Mouse (Mus musculus): ENCODE results near the gene Xpot. TPM values are rescaled to one million over a fixed set of nuclear protein-coding genes. Genes with fewer than 3 reads are reported as not detected.

The Xpot gene
- total RNA-seq, 2 experiments from 2014 or later = 70.0 to 71.6 TPM

GRCm38 (mm10) chr10:121640150-121640930 lies 14.2 kb upstream of the Xpot start:
- no peak for DNase-seq (ENCODE audit: low spot score in 2 of 2)
- peak; percentile 78 for TF ChIP-seq CTCF (conservative IDR thresholded peaks at IDR 0.05)
- no peak overlapping the region for H3K4me3 ChIP-seq
- H3K27ac ChIP-seq = no peak overlapping the region

DNA sequence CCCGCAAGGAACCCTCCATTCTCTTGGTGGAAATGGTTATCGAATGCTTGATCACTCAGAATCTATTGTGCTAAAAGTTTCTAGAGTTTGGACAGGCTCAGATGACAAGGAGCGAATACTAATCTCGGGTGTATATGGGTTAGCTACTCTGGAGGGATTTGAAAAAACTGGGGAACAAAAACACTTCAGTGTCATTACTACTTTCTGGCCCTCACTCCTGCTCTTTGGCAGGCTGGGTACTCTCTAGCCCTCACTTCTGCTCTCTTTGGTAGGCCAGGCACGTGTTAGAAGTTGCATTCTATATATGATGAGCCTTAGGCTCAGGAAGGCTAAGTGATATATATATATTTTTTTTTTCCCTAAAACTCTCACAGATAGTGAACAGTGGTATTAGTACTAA lies 13.4 kb upstream of the Xpot start:
- H3K27ac ChIP-seq = no peak overlapping the region
- no peak overlapping the region for H3K4me3 ChIP-seq
- TF ChIP-seq CTCF (conservative IDR thresholded peaks at IDR 0.05) = no peak
- DNase-seq (ENCODE audit: low spot score in 2 of 2) = no peak

GRCm38 (mm10) chr10:121636276-121636675 lies 10.1 kb upstream of the Xpot start:
- Histone ChIP-seq H3K4me3 (no peak overlapping the region), H3K27ac (no peak overlapping the region)
- no peak for DNase-seq (ENCODE audit: low spot score in 2 of 2)
- no peak for TF ChIP-seq CTCF (conservative IDR thresholded peaks at IDR 0.05)

DNA sequence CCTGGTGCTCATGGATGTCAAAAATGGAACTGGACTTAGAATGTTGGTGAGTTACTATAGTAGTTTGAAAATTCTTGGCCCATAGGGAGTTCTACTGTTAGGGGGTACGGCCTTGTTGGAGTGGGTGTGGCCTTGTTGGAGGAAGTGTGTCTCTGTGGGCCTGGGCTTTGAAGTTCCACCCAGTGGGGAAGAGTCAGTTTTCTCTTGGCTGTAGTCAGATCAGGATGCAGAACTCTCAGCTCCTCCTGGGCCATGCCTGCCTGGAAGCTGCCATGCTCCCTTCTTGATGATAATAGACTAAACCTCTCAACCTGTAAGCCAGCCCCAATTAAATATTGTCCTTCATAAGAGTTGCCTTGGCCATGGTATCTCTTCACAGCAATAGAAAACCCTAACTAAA lies 8.0 kb upstream of the Xpot start:
- no peak for TF ChIP-seq CTCF (conservative IDR thresholded peaks at IDR 0.05)
- Histone ChIP-seq H3K27ac (no peak overlapping the region), H3K4me3 (no peak overlapping the region)
- DNase-seq (ENCODE audit: low spot score in 2 of 2) = no peak

DNA sequence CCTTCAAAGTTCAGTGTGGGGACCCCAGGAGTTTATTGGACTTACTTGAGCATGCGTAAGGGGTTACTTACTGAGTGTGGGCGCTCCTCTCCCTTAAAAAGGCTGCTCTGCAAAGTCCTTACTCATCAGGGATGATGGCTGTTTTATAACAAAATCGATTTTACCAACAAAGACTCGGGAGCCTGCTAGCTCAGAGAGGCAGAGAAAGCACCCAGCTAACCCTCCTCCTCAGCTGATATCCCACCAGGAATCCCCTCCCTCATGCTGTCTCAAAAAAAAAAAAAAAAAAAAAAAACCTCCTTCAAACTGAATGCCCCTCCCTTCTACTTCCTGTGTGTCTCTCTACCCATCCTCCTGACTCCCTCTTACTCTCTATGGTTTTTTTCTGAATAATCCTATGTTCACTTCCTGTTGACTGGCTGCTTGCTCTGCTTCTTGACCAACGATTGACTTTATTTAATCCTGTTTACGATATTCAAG lies 2.5 kb upstream of the Xpot start:
- DNase-seq (ENCODE audit: low spot score in 2 of 2) = no peak
- no peak overlapping the region for H3K27ac ChIP-seq
- TF ChIP-seq CTCF (conservative IDR thresholded peaks at IDR 0.05) = no peak
- H3K4me3 ChIP-seq = no peak overlapping the region

GRCm38 (mm10) chr10:121627216-121627852 lies 1.2 kb upstream of the Xpot start:
- TF ChIP-seq CTCF (conservative IDR thresholded peaks at IDR 0.05) = no peak
- no peak for DNase-seq (ENCODE audit: low spot score in 2 of 2)
- H3K4me3 ChIP-seq = no peak overlapping the region
- H3K27ac ChIP-seq = no peak overlapping the region

DNA sequence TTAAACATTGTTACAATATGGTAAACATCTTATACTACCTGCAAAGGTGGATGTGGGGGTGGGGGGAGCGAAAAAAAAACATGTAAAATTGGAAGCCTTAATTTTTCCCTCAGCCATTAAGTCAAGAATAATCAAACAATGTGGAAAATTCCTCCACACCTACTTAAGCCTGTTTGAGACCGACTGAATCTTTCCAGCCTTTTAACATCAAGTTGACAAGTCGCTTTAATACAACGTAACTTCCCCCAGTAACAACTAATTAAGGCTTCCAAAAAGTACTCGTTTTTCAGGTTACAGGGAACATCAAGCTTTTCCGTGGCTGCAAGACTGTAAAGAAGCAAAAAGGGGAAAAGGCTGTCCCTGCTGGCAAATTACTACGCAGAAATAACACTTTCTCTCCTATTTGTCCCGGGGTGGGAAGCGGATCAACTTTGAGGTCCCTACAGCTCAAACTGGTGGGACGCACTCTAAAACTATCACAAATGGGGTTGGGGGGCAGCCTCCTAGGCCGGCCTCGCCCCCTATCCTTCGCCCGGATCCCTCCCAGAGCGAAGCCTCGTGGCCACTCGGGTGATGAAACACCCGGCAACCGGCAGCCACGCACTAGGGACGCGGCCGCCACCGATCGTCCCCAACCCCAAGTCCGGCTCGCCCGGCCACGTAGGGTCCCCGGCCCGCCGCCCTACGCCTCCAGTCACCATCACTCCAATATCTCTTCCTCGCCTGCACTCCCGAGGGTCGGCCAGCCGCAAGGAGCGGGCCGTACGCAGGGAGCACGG lies 536 bp downstream of the Xpot start:
- Histone ChIP-seq H3K4me3 (peak overlapping the region; percentile 84), H3K27ac (peak overlapping the region; percentile 89)
- TF ChIP-seq CTCF (conservative IDR thresholded peaks at IDR 0.05) = no peak
- no peak for DNase-seq (ENCODE audit: low spot score in 2 of 2)

- peak overlapping the region; percentile 84 for H3K4me3 ChIP-seq
- DNase-seq (ENCODE audit: low spot score in 2 of 2) = no peak
- no peak overlapping the region for H3K27ac ChIP-seq
- no peak for TF ChIP-seq CTCF (conservative IDR thresholded peaks at IDR 0.05)
These were observed 1.1 kb downstream of the Xpot start for GRCm38 (mm10) chr10:121625006-121625405.

- DNase-seq (ENCODE audit: low spot score in 2 of 2) = no peak
- no peak for TF ChIP-seq CTCF (conservative IDR thresholded peaks at IDR 0.05)
- H3K27ac ChIP-seq = no peak overlapping the region
- H3K4me3 ChIP-seq = no peak overlapping the region
These were observed 2.5 kb downstream of the Xpot start for GRCm38 (mm10) chr10:121623670-121624069.

- no peak for TF ChIP-seq CTCF (conservative IDR thresholded peaks at IDR 0.05)
- DNase-seq (ENCODE audit: low spot score in 2 of 2) = no peak
- no peak overlapping the region for H3K4me3 ChIP-seq
- no peak overlapping the region for H3K27ac ChIP-seq
These were observed 3.7 kb downstream of the Xpot start for GRCm38 (mm10) chr10:121622431-121622830.

- Histone ChIP-seq H3K27ac (no peak overlapping the region), H3K4me3 (no peak overlapping the region)
- no peak for DNase-seq (ENCODE audit: low spot score in 2 of 2)
- no peak for TF ChIP-seq CTCF (conservative IDR thresholded peaks at IDR 0.05)
These were observed 10.2 kb downstream of the Xpot start for GRCm38 (mm10) chr10:121615935-121616334.

DNA sequence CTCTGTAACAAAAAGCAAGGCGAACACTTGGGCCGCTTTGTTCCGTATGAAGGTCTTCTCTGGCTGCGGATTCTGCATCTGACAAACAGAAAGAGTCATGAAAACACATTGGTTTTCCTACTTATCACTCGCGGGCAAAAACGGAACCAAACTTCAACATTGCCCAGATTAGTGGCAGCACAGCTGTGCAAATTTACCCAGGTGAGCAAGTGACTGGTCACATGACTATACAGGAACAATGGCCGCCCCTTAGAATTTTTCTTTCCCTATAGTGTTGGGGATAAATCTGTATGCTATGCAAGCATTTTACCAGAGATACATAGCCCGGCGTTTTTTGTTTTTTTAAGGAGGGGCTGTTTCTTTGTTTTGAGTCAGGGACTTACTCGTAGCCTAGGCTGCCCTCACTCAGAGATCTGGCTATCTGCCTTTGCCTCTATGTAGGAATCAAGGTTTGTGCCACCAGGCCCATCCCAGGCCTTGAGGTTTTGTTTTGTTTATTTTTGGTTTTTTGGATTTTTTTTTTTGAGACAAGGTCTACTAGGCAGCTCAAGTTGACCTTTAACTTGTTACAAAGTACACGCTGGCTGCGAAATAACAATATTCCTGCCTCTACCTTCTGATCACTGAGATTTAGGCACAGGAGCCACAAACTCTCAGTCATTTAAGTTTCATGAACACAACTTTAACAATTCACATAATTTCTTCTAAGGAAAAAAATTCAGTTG lies 10.8 kb downstream of the Xpot start:
- DNase-seq (ENCODE audit: low spot score in 2 of 2) = no peak
- no peak overlapping the region for H3K27ac ChIP-seq
- TF ChIP-seq CTCF (conservative IDR thresholded peaks at IDR 0.05) = no peak
- H3K4me3 ChIP-seq = no peak overlapping the region

Data from layer of hippocampus, adult 2 months (tissue).